Mouse (Mus musculus) thymus, adult 2 months (tissue): ENCODE results near the gene Mesd.

Experiments
- CTCF ChIP-seq: fragments of 200-500 bp; IDR thresholded peaks from 2 replicates; pipeline ENCODE4 v1.5.1; 2012; ENCODE audit warnings: mild to moderate bottlenecking, control low read depth, low read length, moderate library complexity, borderline replicate concordance; ENCODE audit not compliant: control insufficient read depth, poor library complexity, insufficient read depth; ENCODE audit errors: extremely low read depth
- POLR2A ChIP-seq: fragments of 200-500 bp; IDR thresholded peaks from 2 replicates; pipeline ENCODE4 v1.6.1; 2012; ENCODE audit warnings: mild to moderate bottlenecking, low read length, control low read depth, moderate library complexity; ENCODE audit not compliant: control insufficient read depth, poor library complexity, insufficient read depth; ENCODE audit errors: extremely low read depth

GRCm38 (mm10) chr7:83948743-83949142 is 64.5 kb downstream of the Mesd start:
- no peak for TF ChIP-seq CTCF
- TF ChIP-seq POLR2A, result no peak
